Mouse (Mus musculus): ENCODE results near the gene 1700028P14Rik.
"Not testable (repeated sequence)": the region's sequence is repeated elsewhere in the genome, so short reads cannot be mapped to it uniquely, and the experiment has no call there.

The 1700028P14Rik gene

DNA sequence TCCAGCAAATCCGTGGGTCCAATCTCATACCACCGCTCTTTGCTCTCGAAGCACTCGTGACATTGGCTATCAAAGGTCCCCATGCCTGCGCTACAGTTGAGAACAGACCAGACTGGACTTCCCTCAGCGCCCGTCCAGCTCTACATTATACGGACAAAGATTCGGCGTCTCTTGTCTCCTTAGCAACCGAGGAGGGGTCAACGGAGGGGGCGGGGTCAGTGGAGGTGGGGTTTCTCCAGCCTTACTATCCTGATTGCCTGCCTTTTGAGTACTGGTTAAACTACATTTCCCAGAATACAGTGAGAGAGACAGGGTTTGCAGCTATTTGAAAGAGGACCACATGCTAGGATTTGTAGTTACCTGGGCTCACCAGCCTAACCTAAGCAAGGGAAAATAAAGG lies at the start of gene 1700028P14Rik:
1700028P14Rik (minus strand) TSS at position 169 of the 400 bp plus-strand sequence.
- no peak for DNase-seq (ENCODE audit: low read depth)

DNA sequence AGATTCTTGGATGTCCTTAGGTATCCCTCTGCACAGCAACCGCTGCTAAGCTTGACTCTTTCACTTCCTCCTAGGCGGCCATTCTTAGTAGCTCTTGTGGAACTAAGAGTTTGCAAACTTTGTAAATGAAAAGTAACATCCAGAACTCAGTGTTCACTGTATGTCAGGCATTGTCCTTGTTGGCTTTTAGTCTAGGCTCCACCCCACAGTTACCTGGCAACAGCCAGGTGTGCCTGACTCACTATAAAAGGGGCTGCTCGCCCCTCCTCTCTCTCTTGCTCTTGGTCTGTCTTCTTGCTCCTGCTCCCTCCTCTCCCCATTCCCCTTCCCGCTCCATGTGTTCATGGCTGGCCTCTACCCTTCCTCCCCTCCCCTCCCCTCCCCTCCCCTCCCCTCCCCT lies 46.5 kb upstream of the 1700028P14Rik start:
- no peak for DNase-seq (ENCODE audit: low read depth)

GRCm38 (mm10) chr19:23698366-23698765 lies 45.8 kb upstream of the 1700028P14Rik start:
- no peak for DNase-seq (ENCODE audit: low read depth)

DNA sequence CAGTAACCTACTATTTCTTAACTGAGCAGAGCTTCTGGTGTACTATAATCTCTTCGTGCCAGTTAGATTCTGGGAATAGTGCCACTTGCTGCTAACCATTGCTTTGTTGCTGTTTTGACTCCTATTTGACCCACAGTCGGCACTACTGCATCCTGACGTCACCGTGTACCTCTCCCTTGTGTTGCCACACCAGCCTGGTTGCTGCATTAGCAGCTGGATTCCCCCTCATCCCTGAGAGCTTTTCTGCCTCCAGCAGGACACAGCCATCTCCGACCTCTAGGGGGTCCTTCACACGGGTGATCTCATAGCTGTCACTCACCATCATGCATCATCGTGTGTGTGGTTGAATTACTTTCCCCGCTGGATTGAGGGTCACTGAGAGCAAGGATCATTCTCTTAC lies 45.2 kb upstream of the 1700028P14Rik start:
- DNase-seq (ENCODE audit: low read depth) = no peak

GRCm38 (mm10) chr19:23694344-23694743 lies 41.7 kb upstream of the 1700028P14Rik start:
- DNase-seq (ENCODE audit: low read depth) = no peak

DNA sequence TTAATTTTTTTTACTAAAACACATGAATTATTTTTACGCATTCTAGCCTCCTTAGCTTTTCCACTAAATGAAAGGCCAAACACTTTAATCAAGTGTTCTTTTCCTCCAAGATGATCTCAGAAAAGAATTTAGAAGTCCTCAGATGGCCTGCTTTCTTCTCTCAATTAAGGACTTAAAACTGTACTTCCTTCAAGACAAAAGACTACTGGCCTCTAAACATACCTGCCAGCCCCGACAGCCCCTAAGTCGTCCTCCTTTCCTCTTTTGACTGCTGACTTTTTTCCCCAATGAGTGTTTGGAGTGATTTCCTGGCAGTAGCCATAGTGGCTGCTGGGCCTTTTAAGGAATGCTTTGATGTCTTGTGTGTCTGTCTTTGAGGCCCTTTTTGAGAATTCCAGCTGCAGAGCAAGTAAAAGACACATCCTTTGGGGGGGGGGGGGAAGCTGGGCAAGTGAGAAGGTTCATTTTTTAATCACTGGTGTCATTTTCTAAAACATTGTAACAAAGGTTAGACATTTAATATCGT lies 35.9 kb upstream of the 1700028P14Rik start:
- peak; percentile 8 for DNase-seq (ENCODE audit: low read depth)

DNA sequence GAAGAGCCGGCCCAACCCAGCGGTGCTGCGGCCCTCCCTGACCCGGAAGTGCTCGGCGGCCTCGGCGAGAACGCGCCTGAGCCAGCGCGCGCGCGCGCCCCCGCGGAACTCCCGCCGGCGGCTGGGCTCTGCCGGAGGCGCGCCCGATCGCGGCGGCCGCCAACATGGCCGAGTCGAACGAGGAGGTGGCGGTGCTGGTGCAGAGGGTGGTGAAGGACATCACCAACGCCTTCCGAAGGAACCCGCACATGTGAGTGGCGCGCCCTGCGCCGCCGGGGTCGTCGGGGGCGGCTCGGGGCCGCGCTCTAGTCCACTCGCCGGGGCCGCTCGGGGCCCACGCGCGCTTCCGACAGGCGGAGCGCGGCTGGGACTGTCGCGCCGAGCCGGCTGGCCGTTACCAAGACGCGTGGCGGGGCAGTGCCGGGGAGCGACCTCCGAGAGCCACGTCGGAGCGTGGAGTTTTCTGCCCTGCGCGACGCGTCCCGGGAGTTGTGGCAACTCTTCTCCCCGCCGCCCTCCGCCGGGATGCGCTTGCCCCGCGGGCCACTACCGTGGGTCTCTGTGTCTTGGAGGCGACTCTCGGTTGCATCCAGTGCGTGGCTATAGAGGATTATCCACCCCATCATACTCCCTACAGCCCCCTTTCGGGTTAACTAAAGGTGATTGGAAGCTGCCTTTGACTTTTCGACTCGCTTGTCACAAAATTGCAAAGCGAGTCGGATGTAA lies 34.8 kb upstream of the 1700028P14Rik start, which contains the start of gene Ptar1:
Ptar1 (plus strand) TSS at position 134 of the 726 bp plus-strand sequence.
- DNase-seq (ENCODE audit: low read depth) = peak; percentile 76

GRCm38 (mm10) chr19:23686962-23687295 lies 34.3 kb upstream of the 1700028P14Rik start:
- DNase-seq (ENCODE audit: low read depth) = no peak

DNA sequence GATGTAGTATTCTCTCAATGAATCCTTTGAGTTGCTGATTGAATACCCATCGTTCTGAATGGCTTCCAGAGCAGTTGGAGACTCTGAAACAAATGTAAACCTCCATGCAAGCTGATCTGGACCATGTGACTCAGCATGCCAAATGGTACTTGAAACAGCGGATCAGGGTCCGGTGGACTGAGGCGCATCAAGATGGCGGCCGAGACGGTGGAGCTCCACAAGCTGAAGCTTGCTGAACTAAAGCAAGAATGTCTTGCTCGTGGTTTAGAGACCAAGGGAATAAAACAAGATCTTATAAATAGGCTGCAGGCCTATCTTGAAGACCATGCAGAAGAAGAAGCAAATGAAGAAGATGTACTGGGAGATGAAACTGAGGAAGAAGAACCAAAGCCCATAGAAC lies 23.0 kb upstream of the 1700028P14Rik start:
- DNase-seq (ENCODE audit: low read depth) = not testable (repeated sequence)

GRCm38 (mm10) chr19:23673021-23673420 lies 20.4 kb upstream of the 1700028P14Rik start:
- DNase-seq (ENCODE audit: low read depth) = no peak

- no peak for DNase-seq (ENCODE audit: low read depth)
Observed at GRCm38 (mm10) chr19:23668142-23668655, 15.6 kb upstream of the 1700028P14Rik start.

- peak; percentile 10 for DNase-seq (ENCODE audit: low read depth)
Observed at GRCm38 (mm10) chr19:23664083-23664482, 11.5 kb upstream of the 1700028P14Rik start.

DNA sequence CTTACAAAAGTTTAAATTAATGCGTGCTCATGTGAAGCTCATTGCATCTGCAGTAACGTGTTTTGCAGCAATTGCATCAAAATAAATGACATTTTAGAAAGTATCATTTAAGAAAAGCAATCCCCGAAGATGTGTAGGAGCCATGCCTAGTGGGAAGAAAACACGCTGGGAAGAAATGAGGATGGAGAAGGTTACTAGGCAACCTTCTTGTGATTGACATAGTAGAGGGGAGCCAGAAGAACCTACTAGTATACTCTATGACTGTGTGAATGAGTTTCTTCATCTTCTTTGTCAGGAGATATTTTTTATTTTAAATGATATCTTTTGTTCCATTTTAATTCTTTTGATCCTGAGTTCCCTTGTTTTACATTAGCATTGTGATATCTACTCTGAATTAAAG lies 5.7 kb upstream of the 1700028P14Rik start:
- DNase-seq (ENCODE audit: low read depth) = no peak

DNA sequence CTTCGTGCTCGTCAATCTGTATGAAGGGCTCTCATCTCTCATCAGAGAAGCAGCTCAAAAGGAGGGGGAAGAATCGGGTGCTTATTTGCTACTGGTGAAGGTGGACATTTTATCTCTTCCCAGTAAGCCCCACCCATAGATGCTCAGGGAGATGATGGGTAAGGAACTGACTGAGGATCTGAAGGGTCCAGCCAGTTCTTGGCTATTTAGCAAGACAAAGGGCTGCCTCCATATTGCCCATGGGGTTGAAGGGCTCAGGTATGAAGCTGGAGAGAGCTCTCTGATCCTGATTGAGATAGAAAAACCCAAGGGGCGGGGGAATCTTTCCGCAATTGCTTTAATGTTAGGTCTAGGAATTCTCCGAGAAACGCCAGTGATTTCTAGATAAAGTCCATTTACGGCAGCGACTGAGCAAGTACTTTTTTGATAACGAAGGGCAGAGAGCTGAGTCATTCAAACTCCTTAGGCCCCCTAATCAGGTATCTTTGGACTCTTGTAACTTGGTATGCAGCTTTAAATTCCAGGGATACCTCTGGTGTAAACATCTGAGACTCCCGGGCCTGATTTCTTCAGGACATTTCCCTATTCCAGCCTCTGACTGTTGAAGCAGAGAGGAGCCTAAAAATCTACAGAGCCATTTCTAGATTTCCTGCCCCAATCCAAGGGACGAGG lies 4.8 kb upstream of the 1700028P14Rik start:
- DNase-seq (ENCODE audit: low read depth) = no peak

GRCm38 (mm10) chr19:23653154-23653553 lies 542 bp upstream of the 1700028P14Rik start:
- DNase-seq (ENCODE audit: low read depth) = no peak

GRCm38 (mm10) chr19:23647308-23647707 lies 5.3 kb downstream of the 1700028P14Rik start:
- no peak for DNase-seq (ENCODE audit: low read depth)

DNA sequence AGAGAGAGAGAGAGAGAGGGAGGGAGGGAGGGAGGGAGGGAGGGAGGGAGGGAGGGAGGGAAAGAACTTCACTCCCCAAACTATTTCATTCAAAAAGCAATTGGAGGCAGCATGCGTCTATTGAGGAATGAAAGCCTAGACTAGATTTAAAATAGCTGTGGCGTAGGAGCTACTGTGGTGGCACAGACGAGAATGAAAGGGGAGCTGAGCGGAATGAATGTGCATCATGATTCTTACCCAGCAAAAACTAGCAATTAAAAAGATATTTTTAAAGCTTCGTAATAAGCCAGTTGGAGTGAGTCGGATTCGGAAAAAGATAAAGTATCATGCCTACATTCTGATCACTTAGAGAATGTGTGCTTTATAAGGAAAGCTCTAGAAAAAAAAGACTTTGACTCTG lies 7.3 kb downstream of the 1700028P14Rik start:
- no peak for DNase-seq (ENCODE audit: low read depth)

- DNase-seq (ENCODE audit: low read depth) = no peak
Observed at GRCm38 (mm10) chr19:23643819-23644218, 8.8 kb downstream of the 1700028P14Rik start.

- no peak for DNase-seq (ENCODE audit: low read depth)
Observed at GRCm38 (mm10) chr19:23636786-23637185, 15.8 kb downstream of the 1700028P14Rik start.

- no peak for DNase-seq (ENCODE audit: low read depth)
Observed at GRCm38 (mm10) chr19:23631611-23632492, 20.8 kb downstream of the 1700028P14Rik start.

DNA sequence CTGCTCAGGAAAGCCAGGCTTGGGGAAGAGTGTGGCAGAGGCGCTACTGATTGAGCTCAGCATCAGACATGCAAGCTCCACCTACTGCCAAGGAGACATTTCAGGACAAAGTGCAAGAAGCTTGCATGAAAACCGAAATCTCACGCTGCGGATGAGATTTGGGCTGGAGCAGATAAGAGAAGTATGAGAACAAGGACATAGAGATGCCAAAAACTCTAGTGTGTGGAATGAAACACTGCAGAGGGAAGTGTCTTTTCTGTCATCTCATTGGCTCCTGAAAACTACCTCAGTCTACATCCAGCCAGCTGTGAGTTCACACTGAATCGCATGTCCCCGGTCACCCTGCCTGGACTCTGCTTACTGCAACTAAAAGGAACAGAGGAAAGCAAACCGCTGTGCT lies 38.3 kb downstream of the 1700028P14Rik start:
- no peak for DNase-seq (ENCODE audit: low read depth)

DNA sequence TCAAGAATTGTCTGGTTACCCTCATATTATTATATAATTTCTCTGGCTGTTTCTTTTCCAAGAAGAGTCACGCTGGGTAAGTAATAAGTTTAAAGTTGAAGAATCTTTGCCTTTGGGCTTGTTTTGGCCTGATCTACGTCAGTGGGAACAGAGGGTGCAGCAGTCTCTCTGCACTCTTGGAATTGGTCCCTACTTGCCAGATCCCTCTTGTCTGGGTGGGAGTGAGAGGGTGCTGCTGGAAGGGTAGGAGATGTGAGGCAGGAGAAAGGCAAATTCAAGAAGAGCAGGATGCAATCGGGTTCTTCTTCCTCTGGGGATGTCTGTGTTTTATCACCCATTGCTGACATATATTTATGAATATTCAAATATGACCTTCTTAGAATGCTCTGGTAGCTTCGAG lies 42.9 kb downstream of the 1700028P14Rik start:
- no peak for DNase-seq (ENCODE audit: low read depth)
